Mouse (Mus musculus) hindbrain, postnatal 0 days (tissue): ENCODE results near the gene Rtca. TPM values are rescaled to one million over a fixed set of nuclear protein-coding genes. Genes with fewer than 3 reads are reported as not detected.

Experiments
- ATAC-seq: fragments of 200-750 bp; cut with Nextera tagmentation; 2 replicates; pipeline ENCODE4 v1.8.0; 2017; ENCODE audit warnings: mild to moderate bottlenecking, moderate TSS enrichment, moderate library complexity
- DNase-seq: peaks from one replicate; pipeline ENCODE4 v3.0.0-alpha.2; 2015; ENCODE audit warnings: low spot score
- H3K27ac ChIP-seq: fragments of 300-500 bp; sonication (generic); 2 replicates; pipeline ENCODE4 v1.5.1; 2014; ENCODE audit warnings: mild to moderate bottlenecking
- H3K27me3 ChIP-seq: fragments of 300-500 bp; sonication (generic); 2 replicates; pipeline ENCODE4 v1.6.1; 2014; ENCODE audit warnings: low read length, mixed read lengths; ENCODE audit not compliant: insufficient read depth
- H3K36me3 ChIP-seq: fragments of 300-500 bp; sonication (generic); 2 replicates; pipeline ENCODE4 v1.6.1; 2014; ENCODE audit warnings: low read length, mixed read lengths; ENCODE audit not compliant: insufficient read depth
- H3K4me1 ChIP-seq: fragments of 300-500 bp; sonication (generic); 2 replicates; pipeline ENCODE4 v1.6.1; 2014; ENCODE audit warnings: antibody characterized with exemption, low read length, mixed read lengths; ENCODE audit not compliant: insufficient read depth
- H3K4me2 ChIP-seq: fragments of 300-500 bp; sonication (generic); 2 replicates; pipeline ENCODE4 v1.6.1; 2014; ENCODE audit warnings: low read depth, mild to moderate bottlenecking, low read length, moderate library complexity, mixed read lengths
- H3K4me3 ChIP-seq: fragments of 300-500 bp; sonication (generic); 2 replicates; pipeline ENCODE4 v1.5.1; 2014; ENCODE audit warnings: low read length
- H3K9ac ChIP-seq: fragments of 300-500 bp; sonication (generic); replicated peaks from 2 replicates; pipeline ENCODE4 v1.6.1; 2014; ENCODE audit warnings: mild to moderate bottlenecking, low read length, moderate library complexity, mixed read lengths
- H3K9me3 ChIP-seq: fragments of 300-500 bp; sonication (generic); 2 replicates; pipeline ENCODE4 v1.6.1; 2016; ENCODE audit warnings: low read length, mixed read lengths
- CTCF ChIP-seq: IDR thresholded peaks from 2 replicates; pipeline ENCODE4 v1.5.1; 2016; ENCODE audit warnings: antibody characterized with exemption, control low read depth, low read depth
- WGBS: fragments of 180-500 bp; shearing (Covaris S2); extraction: QIAGEN DNeasy Blood & Tissue Kit; methylation state at CpG from one replicate; pipeline ENCODE4 v1.1.7; 2014; 5-methylcytosine and 5-hydroxymethylcytosine counted together
- polyA plus RNA-seq: library from polyadenylated mRNA; unstranded; fragments of >200 nt; fragmentation: Nextera tagmentation; extraction: Ambion mirVana; gene quantifications from 2 replicates; pipeline ENCODE4 v1.2.1, GENCODE M21; 2015
- total RNA-seq: library from RNA; depleted of rRNA; stranded (reverse); fragments of >200 nt; gene quantifications from 2 replicates; pipeline ENCODE4 v1.2.3, GENCODE M21; 2014; rRNA removed

The Rtca gene
- total and polyA plus RNA-seq, 2 experiments from 2014 or later = 77.8 to 132 TPM

GRCm38 (mm10) chr3:116450741-116451140, 57.3 kb downstream of the Rtca start:
- Histone ChIP-seq H3K36me3 (no peaks in the 10 kb centered on the region), H3K4me3 (no peak overlapping the region), H3K9ac (no peak overlapping the region), H3K27me3 (no peaks in the 10 kb centered on the region), H3K4me2 (no peak overlapping the region), H3K9me3 (no peaks in the 10 kb centered on the region), H3K4me1 (no peaks in the 10 kb centered on the region), H3K27ac (no peak overlapping the region)
- no peak for TF ChIP-seq CTCF
- DNase-seq (no peak), ATAC-seq (no peak)
- WGBS = 84% methylated on average over 3 of the region's 3 CpGs

- Histone ChIP-seq H3K9ac (no peak overlapping the region), H3K9me3 (no peaks in the 10 kb centered on the region), H3K27me3 (no peaks in the 10 kb centered on the region), H3K4me1 (no peaks in the 10 kb centered on the region), H3K27ac (no peak overlapping the region), H3K36me3 (no peaks in the 10 kb centered on the region), H3K4me2 (no peak overlapping the region), H3K4me3 (no peak overlapping the region)
- no peak for TF ChIP-seq CTCF
- 84% methylated on average over 9 of the region's 9 CpGs for WGBS
- no peak for DNase-seq
- no peak for ATAC-seq
Measured at GRCm38 (mm10) chr3:116444327-116444726, 63.7 kb downstream of the Rtca start.

GRCm38 (mm10) chr3:116442788-116443187, 65.2 kb downstream of the Rtca start:
- H3K4me3 ChIP-seq = no peak overlapping the region
- DNase-seq (no peak), ATAC-seq (no peak)
- no peak for TF ChIP-seq CTCF
- H3K9ac ChIP-seq = no peak overlapping the region
- no peaks in the 10 kb centered on the region for H3K9me3 ChIP-seq
- H3K27ac ChIP-seq = no peak overlapping the region
- no peaks in the 10 kb centered on the region for H3K27me3 ChIP-seq
- 82% methylated on average over 1 of the region's 1 CpGs for WGBS
- no peak overlapping the region for H3K4me2 ChIP-seq
- H3K36me3 ChIP-seq = no peaks in the 10 kb centered on the region
- H3K4me1 ChIP-seq = no peaks in the 10 kb centered on the region

- ATAC-seq = no peak
- Histone ChIP-seq H3K9me3 (no peaks in the 10 kb centered on the region), H3K9ac (no peak overlapping the region), H3K4me1 (no peaks in the 10 kb centered on the region), H3K4me2 (no peak overlapping the region), H3K27me3 (no peaks in the 10 kb centered on the region), H3K4me3 (no peak overlapping the region), H3K27ac (no peak overlapping the region), H3K36me3 (no peaks in the 10 kb centered on the region)
- 90% methylated on average over 15 of the region's 15 CpGs for WGBS
- no peak for TF ChIP-seq CTCF
- no peak for DNase-seq
Measured at GRCm38 (mm10) chr3:116441518-116442205, 66.3 kb downstream of the Rtca start.

- no peak overlapping the region for H3K9ac ChIP-seq
- no peak overlapping the region for H3K4me2 ChIP-seq
- no peak for ATAC-seq
- H3K27ac ChIP-seq = no peak overlapping the region
- H3K4me1 ChIP-seq = no peaks in the 10 kb centered on the region
- no peaks in the 10 kb centered on the region for H3K9me3 ChIP-seq
- no peaks in the 10 kb centered on the region for H3K27me3 ChIP-seq
- H3K36me3 ChIP-seq = no peaks in the 10 kb centered on the region
- WGBS = 69% methylated on average over 8 of the region's 8 CpGs
- no peak for TF ChIP-seq CTCF
- no peak for DNase-seq
- no peak overlapping the region for H3K4me3 ChIP-seq
Measured at GRCm38 (mm10) chr3:116440066-116440997, 67.7 kb downstream of the Rtca start.

Other genes with a start within 250 kb of the Rtca start
- gene Cdc14a, start 84.2 kb downstream of the Rtca start, total RNA-seq = 7.2 and 13.3 TPM in 2 replicates
- gene Cdc14a, start 84.2 kb downstream of the Rtca start, polyA plus RNA-seq = 3.8 and 4.3 TPM in 2 replicates
- gene Dbt, start 4.9 kb upstream of the Rtca start, total RNA-seq = 9.7 and 36.1 TPM in 2 replicates
- gene Dbt, start 4.9 kb upstream of the Rtca start, polyA plus RNA-seq = 13.8 and 14.8 TPM in 2 replicates
- gene Lrrc39, start 54.8 kb upstream of the Rtca start, total RNA-seq = 0.05 TPM in 1 of 2 replicates, not detected in the other
- 0.30 and 0.33 TPM in 2 replicates for gene Lrrc39, start 54.8 kb upstream of the Rtca start, polyA plus RNA-seq
- gene Sass6, start 86.8 kb upstream of the Rtca start, total RNA-seq = 7.0 and 7.7 TPM in 2 replicates
- 9.6 and 10.0 TPM in 2 replicates for gene Sass6, start 86.8 kb upstream of the Rtca start, polyA plus RNA-seq
- 5.1 and 7.2 TPM in 2 replicates for gene Trmt13, start 106.4 kb upstream of the Rtca start, total RNA-seq
- 19.6 and 19.9 TPM in 2 replicates for gene Trmt13, start 106.4 kb upstream of the Rtca start, polyA plus RNA-seq
- gene Mfsd14a, start 154.5 kb upstream of the Rtca start, total RNA-seq = 40.4 and 49.3 TPM in 2 replicates
- 53.4 and 55.6 TPM in 2 replicates for gene Mfsd14a, start 154.5 kb upstream of the Rtca start, polyA plus RNA-seq
- not detected in 2 replicates for gene Gm43191, start 173.1 kb upstream of the Rtca start, total RNA-seq
- gene Gm43191, start 173.1 kb upstream of the Rtca start, polyA plus RNA-seq = not detected in 2 replicates
- 15.9 and 20.7 TPM in 2 replicates for gene Slc35a3, start 204.6 kb upstream of the Rtca start, total RNA-seq
- gene Slc35a3, start 204.6 kb upstream of the Rtca start, polyA plus RNA-seq = 7.0 and 8.0 TPM in 2 replicates